Mouse (Mus musculus) spleen, adult 12 weeks (tissue): Measurements from ENCODE around the gene Ferd3l.

ENCODE experiments used
- DNase-seq: peaks from one replicate; pipeline ENCODE4 v3.0.0; 2022; ENCODE audit warnings: low spot score

Gene Ferd3l

GRCm38 (mm10) chr12:33928331-33929192 is at the start of gene Ferd3l:
TSS of gene Ferd3l (plus strand) at chr12:33928425.
- DNase-seq: no peak

GRCm38 (mm10) chr12:33893956-33894355 is 34.3 kb upstream of the Ferd3l start:
- DNase-seq: no peak

- no peak for DNase-seq
These were observed 33.6 kb upstream of the Ferd3l start for GRCm38 (mm10) chr12:33894621-33895020.

GRCm38 (mm10) chr12:33926751-33927150 is 1.5 kb upstream of the Ferd3l start:
- DNase-seq: no peak

GRCm38 (mm10) chr12:33927334-33928098 is 709 bp upstream of the Ferd3l start:
- DNase-seq: no peak

GRCm38 (mm10) chr12:33952843-33953242 is 24.6 kb downstream of the Ferd3l start:
- no peak for DNase-seq

- no peak for DNase-seq
These were observed 26.8 kb downstream of the Ferd3l start for GRCm38 (mm10) chr12:33954931-33955565.

- no peak for DNase-seq
These were observed 27.5 kb downstream of the Ferd3l start for GRCm38 (mm10) chr12:33955606-33956295.

- no peak for DNase-seq
These were observed 28.6 kb downstream of the Ferd3l start for GRCm38 (mm10) chr12:33956576-33957399.

- DNase-seq: no peak
These were observed 29.4 kb downstream of the Ferd3l start, which contains the start of gene Twist1 for GRCm38 (mm10) chr12:33957400-33958240. TSS of gene Twist1 (plus strand) at chr12:33957671.

- DNase-seq: no peak
These were observed 30.3 kb downstream of the Ferd3l start for GRCm38 (mm10) chr12:33958241-33959194.

GRCm38 (mm10) chr12:33959206-33959605 is 31.0 kb downstream of the Ferd3l start:
- DNase-seq: no peak

- no peak for DNase-seq
These were observed 31.6 kb downstream of the Ferd3l start for GRCm38 (mm10) chr12:33959846-33960245.

GRCm38 (mm10) chr12:33961013-33961412 is 32.8 kb downstream of the Ferd3l start:
- no peak for DNase-seq

- DNase-seq: no peak
These were observed 34.0 kb downstream of the Ferd3l start for GRCm38 (mm10) chr12:33962118-33962772.

GRCm38 (mm10) chr12:33962773-33963130 is 34.5 kb downstream of the Ferd3l start:
- DNase-seq: no peak

- DNase-seq: no peak
These were observed 35.6 kb downstream of the Ferd3l start for GRCm38 (mm10) chr12:33963671-33964369.

- no peak for DNase-seq
These were observed 36.2 kb downstream of the Ferd3l start for GRCm38 (mm10) chr12:33964427-33964826.
